Mouse (Mus musculus): ENCODE data around the gene Itgb3. TPM values are rescaled to one million over a fixed set of nuclear protein-coding genes. Genes with fewer than 3 reads are reported as not detected.

Itgb3 gene
- polyA plus RNA-seq, 1 experiment from 2014 or later: 2.6 TPM

- DNase-seq (ENCODE audit: low spot score): no peak
- Histone ChIP-seq H3K27ac (no peak overlapping the region), H3K27me3 (ENCODE audit: low read depth, poor library complexity, severe bottlenecking) (peaks cover 41% of the 10 kb centered on the region), H3K36me3 (no peaks in the 10 kb centered on the region), H3K4me1 (peaks cover 11% of the 10 kb centered on the region), H3K4me3 (no peak overlapping the region), H3K9me3 (replicated peaks) (no peaks in the 10 kb centered on the region)
- 75% methylated on average over 2 of the region's 2 CpGs for WGBS
Observed at GRCm38 (mm10) chr11:104572566-104572965, 35.2 kb upstream of the Itgb3 start.

- no peaks in the 10 kb centered on the region for H3K9me3 ChIP-seq (replicated peaks)
- H3K4me1 ChIP-seq: peaks cover 26% of the 10 kb centered on the region
- H3K27ac ChIP-seq: no peak overlapping the region
- no peak overlapping the region for H3K4me3 ChIP-seq
- WGBS: 48% methylated on average over 10 of the region's 10 CpGs
- peaks cover 25% of the 10 kb centered on the region for H3K27me3 ChIP-seq (ENCODE audit: low read depth, poor library complexity, severe bottlenecking)
- H3K36me3 ChIP-seq: no peaks in the 10 kb centered on the region
- no peak for DNase-seq (ENCODE audit: low spot score)
Observed at GRCm38 (mm10) chr11:104576772-104577612, 30.8 kb upstream of the Itgb3 start.

- WGBS: 24% methylated on average over 5 of the region's 5 CpGs
- no peak overlapping the region for H3K4me3 ChIP-seq
Observed at GRCm38 (mm10) chr11:104578074-104578473, 29.7 kb upstream of the Itgb3 start.

GRCm38 (mm10) chr11:104579084-104579483 lies 28.7 kb upstream of the Itgb3 start:
- no peaks in the 10 kb centered on the region for H3K9me3 ChIP-seq (replicated peaks)
- H3K4me3 ChIP-seq: no peak overlapping the region
- peaks cover 11% of the 10 kb centered on the region for H3K27me3 ChIP-seq (ENCODE audit: low read depth, poor library complexity, severe bottlenecking)
- peaks cover 28% of the 10 kb centered on the region for H3K4me1 ChIP-seq
- H3K36me3 ChIP-seq: no peaks in the 10 kb centered on the region
- H3K27ac ChIP-seq: no peak overlapping the region
- no peak for DNase-seq (ENCODE audit: low spot score)
- 87% methylated on average over 9 of the region's 9 CpGs for WGBS

More at GRCm38 (mm10) chr11:104578074-104578473, 29.7 kb upstream of the Itgb3 start:
- DNase-seq (ENCODE audit: low spot score): no peak
- H3K27me3 ChIP-seq (ENCODE audit: low read depth, poor library complexity, severe bottlenecking): peaks cover 15% of the 10 kb centered on the region
- no peaks in the 10 kb centered on the region for H3K36me3 ChIP-seq
- no peaks in the 10 kb centered on the region for H3K9me3 ChIP-seq (replicated peaks)
- H3K4me1 ChIP-seq: peaks cover 28% of the 10 kb centered on the region
- H3K27ac ChIP-seq: no peak overlapping the region

GRCm38 (mm10) chr11:104579575-104579974 lies 28.2 kb upstream of the Itgb3 start:
- no peak overlapping the region for H3K27ac ChIP-seq

GRCm38 (mm10) chr11:104580091-104580490 lies 27.7 kb upstream of the Itgb3 start:
- Histone ChIP-seq H3K36me3 (no peaks in the 10 kb centered on the region), H3K4me3 (no peak overlapping the region), H3K27me3 (ENCODE audit: low read depth, poor library complexity, severe bottlenecking) (peaks cover 11% of the 10 kb centered on the region), H3K27ac (no peak overlapping the region), H3K9me3 (replicated peaks) (no peaks in the 10 kb centered on the region), H3K4me1 (peaks cover 28% of the 10 kb centered on the region)
- WGBS: 86% methylated on average over 6 of the region's 6 CpGs
- DNase-seq (ENCODE audit: low spot score): no peak

More at GRCm38 (mm10) chr11:104579575-104579974, 28.2 kb upstream of the Itgb3 start:
- 93% methylated on average over 8 of the region's 8 CpGs for WGBS
- Histone ChIP-seq H3K27me3 (ENCODE audit: low read depth, poor library complexity, severe bottlenecking) (peaks cover 11% of the 10 kb centered on the region), H3K4me3 (no peak overlapping the region), H3K9me3 (replicated peaks) (no peaks in the 10 kb centered on the region), H3K4me1 (peaks cover 28% of the 10 kb centered on the region), H3K36me3 (no peaks in the 10 kb centered on the region)
- no peak for DNase-seq (ENCODE audit: low spot score)

- 95% methylated on average over 5 of the region's 5 CpGs for WGBS
- peaks cover 11% of the 10 kb centered on the region for H3K27me3 ChIP-seq (ENCODE audit: low read depth, poor library complexity, severe bottlenecking)
- H3K27ac ChIP-seq: no peak overlapping the region
- no peaks in the 10 kb centered on the region for H3K36me3 ChIP-seq
- no peak overlapping the region for H3K4me3 ChIP-seq
- peaks cover 28% of the 10 kb centered on the region for H3K4me1 ChIP-seq
- no peak for DNase-seq (ENCODE audit: low spot score)
- H3K9me3 ChIP-seq (replicated peaks): no peaks in the 10 kb centered on the region
Observed at GRCm38 (mm10) chr11:104580606-104581005, 27.2 kb upstream of the Itgb3 start.

GRCm38 (mm10) chr11:104581446-104582307 lies 26.1 kb upstream of the Itgb3 start:
- Histone ChIP-seq H3K9me3 (replicated peaks) (no peaks in the 10 kb centered on the region), H3K4me1 (peaks cover 28% of the 10 kb centered on the region), H3K4me3 (no peak overlapping the region), H3K36me3 (no peaks in the 10 kb centered on the region), H3K27me3 (ENCODE audit: low read depth, poor library complexity, severe bottlenecking) (peaks cover 9% of the 10 kb centered on the region), H3K27ac (no peak overlapping the region)
- 75% methylated on average over 18 of the region's 18 CpGs for WGBS
- no peak for DNase-seq (ENCODE audit: low spot score)

GRCm38 (mm10) chr11:104582308-104582606 lies 25.5 kb upstream of the Itgb3 start:
- no peak overlapping the region for H3K27ac ChIP-seq
- H3K9me3 ChIP-seq (replicated peaks): no peaks in the 10 kb centered on the region
- WGBS: 89% methylated on average over 2 of the region's 2 CpGs
- H3K36me3 ChIP-seq: no peaks in the 10 kb centered on the region
- no peak overlapping the region for H3K4me3 ChIP-seq
- no peak for DNase-seq (ENCODE audit: low spot score)
- H3K4me1 ChIP-seq: peaks cover 25% of the 10 kb centered on the region
- H3K27me3 ChIP-seq (ENCODE audit: low read depth, poor library complexity, severe bottlenecking): peaks cover 3% of the 10 kb centered on the region

GRCm38 (mm10) chr11:104582630-104583364 lies 25.0 kb upstream of the Itgb3 start:
- DNase-seq (ENCODE audit: low spot score): no peak
- Histone ChIP-seq H3K36me3 (no peaks in the 10 kb centered on the region), H3K27me3 (ENCODE audit: low read depth, poor library complexity, severe bottlenecking) (no peaks in the 10 kb centered on the region), H3K27ac (no peak overlapping the region), H3K9me3 (replicated peaks) (no peaks in the 10 kb centered on the region), H3K4me1 (peaks cover 19% of the 10 kb centered on the region), H3K4me3 (no peak overlapping the region)
- 72% methylated on average over 13 of the region's 13 CpGs for WGBS

- DNase-seq (ENCODE audit: low spot score): no peak
- 81% methylated on average over 5 of the region's 5 CpGs for WGBS
Observed at GRCm38 (mm10) chr11:104585495-104585894, 22.3 kb upstream of the Itgb3 start.

GRCm38 (mm10) chr11:104587904-104588303 lies 19.9 kb upstream of the Itgb3 start:
- DNase-seq (ENCODE audit: low spot score): no peak
- H3K36me3 ChIP-seq: no peaks in the 10 kb centered on the region

More at GRCm38 (mm10) chr11:104585495-104585894, 22.3 kb upstream of the Itgb3 start:
- 0 out of 2 replicates have a peak, but pooled peaks cover 3% of the 10 kb centered on the region for H3K9me3 ChIP-seq (replicated peaks)
- 0 out of 2 replicates have a peak, but pooled peaks cover 3% of the 10 kb centered on the region for H3K4me1 ChIP-seq
- H3K4me3 ChIP-seq: no peak overlapping the region
- no peak overlapping the region for H3K27ac ChIP-seq
- no peaks in the 10 kb centered on the region for H3K27me3 ChIP-seq (ENCODE audit: low read depth, poor library complexity, severe bottlenecking)
- no peaks in the 10 kb centered on the region for H3K36me3 ChIP-seq

More at GRCm38 (mm10) chr11:104587904-104588303, 19.9 kb upstream of the Itgb3 start:
- Histone ChIP-seq H3K4me1 (peaks cover 5% of the 10 kb centered on the region; the same call in 1 of the 2 replicates), H3K27me3 (ENCODE audit: low read depth, poor library complexity, severe bottlenecking) (no peaks in the 10 kb centered on the region), H3K9me3 (replicated peaks) (0 out of 2 replicates have a peak, but pooled peaks cover 3% of the 10 kb centered on the region), H3K27ac (no peak overlapping the region), H3K4me3 (no peak overlapping the region)
- WGBS: 90% methylated on average over 9 of the region's 9 CpGs

Data from limb, embryonic 10.5 days (tissue).